Mouse (Mus musculus) G1E (cell line): ENCODE data around the gene Gm17268.

Source experiments
- CTCF ChIP-seq: IDR thresholded peaks from 2 replicates; pipeline ENCODE4 v1.5.1; 2012; ENCODE audit warnings: low read depth, low read length, inconsistent platforms, mixed read lengths
- GATA1 ChIP-seq: IDR thresholded peaks from 2 replicates; pipeline ENCODE4 v1.6.1; 2012; ENCODE audit warnings: borderline replicate concordance, low read length, inconsistent platforms, mixed read lengths
- GATA2 ChIP-seq: IDR thresholded peaks from 2 replicates; pipeline ENCODE4 v1.6.1; 2012; ENCODE audit warnings: low read depth, low read length, inconsistent platforms, borderline replicate concordance
- POLR2AphosphoS5 ChIP-seq: IDR thresholded peaks from 2 replicates; pipeline ENCODE4 v1.6.1; 2012; ENCODE audit warnings: low read depth, low read length, inconsistent platforms; ENCODE audit not compliant: insufficient replicate concordance
- TAL1 ChIP-seq: conservative IDR thresholded peaks from 2 replicates; pipeline ENCODE4 v1.6.1; 2012; ENCODE audit warnings: low read depth, low read length, inconsistent platforms, mixed read lengths

- no peak for TF ChIP-seq CTCF
- no peak for TF ChIP-seq GATA1
- TF ChIP-seq TAL1, result no peak
- TF ChIP-seq GATA2, result no peak
- TF ChIP-seq POLR2AphosphoS5, result no peak
Measured at GRCm38 (mm10) chr11:81999469-81999868, 38.9 kb downstream of the Gm17268 start.
